Mouse (Mus musculus) MEL (cell line): ENCODE measurements around the gene Vps8.

ENCODE experiments used
- CTCF ChIP-seq, 3 experiments: IDR thresholded peaks in 2 of 3; conservative IDR thresholded peaks in 1 of 3; 2 replicates each; pipeline ENCODE4 v1.5.1; 2011 to 2012; ENCODE audit warnings: low read length in 3 of 3, low read depth in 2 of 3, mild to moderate bottlenecking in 2 of 3, improper control_type of control experiment in 1 of 3, inconsistent platforms in 1 of 3, mixed read lengths in 1 of 3, moderate library complexity in 1 of 3; ENCODE audit not compliant: control insufficient read depth in 1 of 3, insufficient read depth in 1 of 3, poor library complexity in 1 of 3, severe bottlenecking in 1 of 3
- GABPA ChIP-seq: IDR thresholded peaks from 2 replicates; pipeline ENCODE4 v1.6.1; 2012; ENCODE audit warnings: low read depth, mild to moderate bottlenecking, inconsistent platforms, low read length, improper control_type of control experiment, moderate library complexity
- GATA1 ChIP-seq: IDR thresholded peaks from 2 replicates; pipeline ENCODE4 v1.6.1; 2011; ENCODE audit warnings: low read depth, low read length, improper control_type of control experiment
- MEF2A ChIP-seq: IDR thresholded peaks from 2 replicates; pipeline ENCODE4 v1.6.1; 2014; ENCODE audit warnings: low read depth, mild to moderate bottlenecking, inconsistent platforms, low read length, improper control_type of control experiment; ENCODE audit not compliant: poor library complexity, insufficient replicate concordance, severe bottlenecking; ENCODE audit errors: extremely low read depth
- POLR2A ChIP-seq, 2 experiments: IDR thresholded peaks; 2 replicates each; pipeline ENCODE4 v1.6.1; 2011 to 2012; ENCODE audit warnings: low read length in 2 of 2, mild to moderate bottlenecking in 2 of 2, control low read depth in 1 of 2, improper control_type of control experiment in 1 of 2, low read depth in 1 of 2, moderate library complexity in 1 of 2; ENCODE audit not compliant: control insufficient read depth in 1 of 2, insufficient read depth in 1 of 2, poor library complexity in 1 of 2
- POLR2AphosphoS2 ChIP-seq: IDR thresholded peaks from 2 replicates; pipeline ENCODE4 v1.6.1; 2011; ENCODE audit warnings: low read length, improper control_type of control experiment
- ZC3H11A ChIP-seq: IDR thresholded peaks from 2 replicates; pipeline ENCODE4 v1.6.1; 2012; ENCODE audit warnings: low read depth, mild to moderate bottlenecking, inconsistent platforms, low read length, improper control_type of control experiment

- TF ChIP-seq GATA1 (no peak), POLR2AphosphoS2 (no peak), ZC3H11A (no peak), GABPA (no peak), CTCF (IDR thresholded peaks at IDR 0.05 in 2 of 3, conservative IDR thresholded peaks at IDR 0.05 in 1 of 3; ENCODE audit: control insufficient read depth in 1 of 3, insufficient read depth in 1 of 3, low read depth in 2 of 3, low read length in 3 of 3, poor library complexity in 1 of 3, severe bottlenecking in 1 of 3) (no peak), POLR2A (IDR thresholded peaks at IDR 0.05; ENCODE audit: control insufficient read depth in 1 of 2, insufficient read depth in 1 of 2, low read depth in 1 of 2, low read length in 2 of 2, poor library complexity in 1 of 2) (no peak), MEF2A (no peak)
Measured at GRCm38 (mm10) chr16:21636156-21636853, 213.4 kb downstream of the Vps8 start.
